Mouse (Mus musculus): ENCODE data around the gene Fam169b. TPM values are rescaled to one million over a fixed set of nuclear protein-coding genes. Genes with fewer than 3 reads are reported as not detected.

Gene Fam169b
- 47.2 TPM for polyA plus RNA-seq (2015; fragmentation: Illumina TruSeq; extraction: RNeasy Lipid Tissue Mini Kit (QIAGEN cat#74804); ENCODE audit: insufficient read depth, low replicate concordance)

DNA sequence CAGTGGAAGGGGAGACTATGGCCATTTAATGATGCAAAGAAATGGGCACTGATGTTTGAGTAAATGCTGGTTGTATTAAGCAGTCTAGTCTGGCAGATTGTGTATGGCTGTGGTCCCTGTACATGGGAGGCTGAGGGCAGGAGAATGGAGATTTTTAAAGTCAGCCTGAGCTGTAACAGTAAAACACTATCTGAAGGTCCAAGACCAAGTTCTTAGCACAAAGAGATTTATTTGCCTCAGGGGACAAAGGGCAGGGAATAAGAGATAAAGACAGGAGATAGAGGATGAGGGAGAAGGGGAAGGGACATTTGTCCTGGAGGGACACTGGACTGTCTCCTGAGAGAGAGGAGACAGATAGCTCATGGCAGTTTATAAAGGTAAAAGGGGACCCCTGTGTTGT lies at the start of gene Fam169b:
Gene Fam169b, plus strand, starts transcription at position 325 of the 400 bp plus-strand sequence.

DNA sequence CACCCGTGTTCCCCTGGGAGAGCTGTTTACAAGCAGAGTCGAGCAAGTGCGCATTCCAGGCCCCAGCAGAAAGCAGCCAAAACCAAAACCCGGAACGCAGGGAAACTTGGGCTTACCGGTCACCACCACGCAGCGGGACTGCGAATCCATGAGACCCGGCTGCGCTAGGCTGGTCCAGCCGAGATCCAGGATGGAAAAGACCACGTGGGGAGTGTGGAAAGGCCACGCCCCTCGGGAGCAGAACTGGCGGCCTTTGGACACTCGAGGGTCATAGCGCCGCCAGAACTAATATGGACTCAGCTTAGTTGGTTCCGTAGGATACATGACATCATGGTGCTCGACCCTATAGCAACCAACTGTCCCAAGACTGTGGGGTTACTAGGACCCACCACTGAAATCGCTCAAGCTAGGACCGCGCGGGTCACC lies 9.6 kb upstream of the Fam169b start, which contains the start of gene Pgpep1l:
Gene Pgpep1l, minus strand, starts transcription at position 206 of the 426 bp plus-strand sequence.

Other genes starting within 250 kb of the Fam169b start
- gene Pgpep1l, start 9.6 kb upstream of the Fam169b start, polyA plus RNA-seq (2015; fragmentation: Illumina TruSeq; extraction: RNeasy Lipid Tissue Mini Kit (QIAGEN cat#74804); ENCODE audit: insufficient read depth, low replicate concordance) = 1.9 TPM

Measured in spleen, adult 10 weeks (tissue).